Mouse (Mus musculus): ENCODE data around the gene Ninj1.

DNA sequence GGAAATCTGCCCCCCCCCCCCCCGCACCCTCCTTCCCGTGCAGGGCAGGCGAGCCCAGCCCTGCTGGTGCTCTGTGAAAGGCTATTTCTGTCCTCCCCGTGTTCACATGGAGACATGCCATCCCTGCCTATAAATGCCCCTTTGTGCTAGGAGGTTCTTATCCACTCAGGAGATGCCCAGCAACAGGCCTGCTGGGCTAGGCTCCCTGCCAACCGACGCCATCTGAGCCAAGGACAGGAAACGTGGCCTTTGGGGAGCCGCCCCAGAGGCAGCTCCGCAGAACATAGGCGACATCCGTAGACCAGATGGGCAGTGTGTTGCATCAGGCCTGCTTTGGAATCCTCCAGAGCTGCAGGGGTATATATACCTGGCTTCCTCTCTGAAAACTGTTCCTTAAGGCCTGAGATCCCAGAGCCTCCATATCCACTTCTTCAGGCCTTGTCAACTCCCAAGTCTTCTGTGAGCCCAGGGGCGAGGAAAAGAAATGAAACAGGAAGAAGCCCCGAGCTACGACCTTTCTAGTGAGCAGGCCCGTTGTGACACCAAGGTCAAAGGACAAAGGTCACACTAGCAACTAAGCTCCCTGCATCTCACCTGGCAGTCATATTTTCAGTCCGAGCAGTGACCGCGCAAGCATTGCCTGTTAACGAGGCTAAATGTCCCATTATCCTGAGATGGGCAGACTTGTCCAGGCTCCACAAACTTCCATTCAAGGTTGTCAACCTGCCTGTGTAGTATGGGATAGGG lies 8.3 kb upstream of the Ninj1 start:
- TF ChIP-seq CTCF (IDR thresholded peaks at IDR 0.05; ENCODE audit: control insufficient read depth, insufficient read depth, insufficient read length) (no peak), MAX (IDR thresholded peaks at IDR 0.05) (no peak), FOSL1 (IDR thresholded peaks at IDR 0.05; ENCODE audit: insufficient read depth, low read length, poor library complexity, severe bottlenecking) (no peak), CEBPB (IDR thresholded peaks at IDR 0.05; ENCODE audit: low read depth) (no peak)

Measured in C2C12 (cell line).